Mouse (Mus musculus) gonadal fat pad, adult 2 months (tissue): Measurements from ENCODE around the gene Map3k3. TPM values are rescaled to one million over a fixed set of nuclear protein-coding genes. Genes with fewer than 3 reads are reported as not detected.
"Not testable (repeated sequence)": the region's sequence is repeated elsewhere in the genome, so short reads cannot be mapped to it uniquely, and the experiment has no call there.

Source experiments
- DNase-seq: peaks from one replicate; pipeline ENCODE4 v3.0.0-alpha.2; 2012; ENCODE audit warnings: low read depth
- polyA plus RNA-seq: library from polyadenylated mRNA; depleted of rRNA; stranded (reverse); fragments of >200 nt; gene quantifications from 2 replicates; pipeline ENCODE4 v1.2.3, GENCODE M21; 2012; rRNA removed

Gene Map3k3
- polyA plus RNA-seq = 40.4 and 48.1 TPM in 2 replicates

- peak; percentile 98 for DNase-seq
These were observed at the start of gene Map3k3 for GRCm38 (mm10) chr11:106083708-106084701. Gene Map3k3 (plus strand): TSS chr11:106084613.

- DNase-seq = no peak
These were observed 49.4 kb upstream of the Map3k3 start for GRCm38 (mm10) chr11:106034986-106035385.

GRCm38 (mm10) chr11:106036548-106037417 is 47.6 kb upstream of the Map3k3 start, which contains the start of gene Dcaf7:
Gene Dcaf7 (plus strand): TSS chr11:106036872.
- peak; percentile 67 for DNase-seq

GRCm38 (mm10) chr11:106037418-106037751 is 47.0 kb upstream of the Map3k3 start:
- no peak for DNase-seq

- peak; percentile 75 for DNase-seq
These were observed 40.1 kb upstream of the Map3k3 start for GRCm38 (mm10) chr11:106044349-106044748.

GRCm38 (mm10) chr11:106045256-106045655 is 39.2 kb upstream of the Map3k3 start:
- no peak for DNase-seq

GRCm38 (mm10) chr11:106045780-106046179 is 38.6 kb upstream of the Map3k3 start:
- no peak for DNase-seq

GRCm38 (mm10) chr11:106046584-106046983 is 37.8 kb upstream of the Map3k3 start:
- no peak for DNase-seq

GRCm38 (mm10) chr11:106053921-106054320 is 30.5 kb upstream of the Map3k3 start:
- no peak for DNase-seq

- DNase-seq = no peak
These were observed 29.8 kb upstream of the Map3k3 start for GRCm38 (mm10) chr11:106054600-106054999.

GRCm38 (mm10) chr11:106055341-106055740 is 29.1 kb upstream of the Map3k3 start:
- no peak for DNase-seq

- DNase-seq = no peak
These were observed 27.5 kb upstream of the Map3k3 start for GRCm38 (mm10) chr11:106056819-106057491.

- DNase-seq = no peak
These were observed 26.4 kb upstream of the Map3k3 start for GRCm38 (mm10) chr11:106058020-106058419.

GRCm38 (mm10) chr11:106060549-106060948 is 23.9 kb upstream of the Map3k3 start:
- no peak for DNase-seq

GRCm38 (mm10) chr11:106061311-106061710 is 23.1 kb upstream of the Map3k3 start:
- DNase-seq = no peak

- DNase-seq = no peak
These were observed 20.7 kb upstream of the Map3k3 start for GRCm38 (mm10) chr11:106063756-106064155.

GRCm38 (mm10) chr11:106065073-106065922 is 19.1 kb upstream of the Map3k3 start:
- no peak for DNase-seq

GRCm38 (mm10) chr11:106065923-106066571 is 18.4 kb upstream of the Map3k3 start, which contains the start of gene Taco1:
Gene Taco1 (plus strand): TSS chr11:106066061.
- peak; percentile 51 for DNase-seq

- DNase-seq = not testable (repeated sequence)
These were observed 17.8 kb upstream of the Map3k3 start for GRCm38 (mm10) chr11:106066616-106067015.

GRCm38 (mm10) chr11:106073774-106074173 is 10.6 kb upstream of the Map3k3 start:
- DNase-seq = no peak
